Mouse (Mus musculus) kidney, postnatal 10 days (tissue): ENCODE measurements around the gene Col18a1.
A peak's percentile ranks its signal among the peaks of the same experiment; 100 is the strongest.

Source experiments
- DNase-seq: peaks from one replicate; pipeline ENCODE4 v3.0.0; 2021; ENCODE audit warnings: mixed read lengths

Gene Col18a1

DNA sequence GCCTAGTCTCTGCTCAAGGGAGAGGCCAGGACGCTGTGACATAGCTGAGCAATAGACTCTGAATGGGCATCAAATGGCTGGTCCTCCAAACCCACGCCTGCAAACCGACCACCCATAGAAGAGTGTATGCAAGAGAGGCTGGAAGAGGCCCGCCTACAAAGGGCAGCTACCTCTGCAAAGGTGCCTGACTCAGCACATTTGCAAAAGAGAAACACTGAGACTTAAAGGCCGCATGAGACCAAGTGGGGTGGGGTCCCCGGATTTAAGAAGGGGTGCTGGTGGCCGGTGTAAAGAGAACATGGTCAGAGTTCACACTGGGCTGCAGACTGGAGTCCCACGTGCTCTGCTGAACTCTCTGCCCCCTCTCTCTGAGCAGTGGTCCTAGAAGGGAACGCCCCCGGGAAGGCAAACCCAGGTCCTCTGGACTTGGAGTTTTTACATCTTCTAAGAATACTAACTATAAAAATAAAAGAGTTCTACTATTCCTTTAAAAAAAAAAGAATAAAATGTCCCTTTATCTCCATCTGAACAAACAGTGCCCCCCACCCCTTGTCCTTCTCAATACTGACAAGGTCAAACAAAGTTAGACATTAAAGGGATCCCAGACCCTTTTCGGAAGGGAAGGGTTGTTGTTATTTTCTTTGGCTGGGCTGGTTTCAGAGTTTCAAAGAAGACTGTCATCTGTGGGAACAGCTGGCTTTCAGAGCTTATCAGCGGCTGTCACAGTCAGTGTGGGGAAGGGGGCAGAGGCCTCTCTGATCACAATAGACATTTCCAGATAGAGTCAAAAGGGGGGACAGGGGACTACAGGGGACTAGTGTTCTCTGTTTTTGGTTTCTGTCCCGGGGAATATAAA is 32.2 kb downstream of the Col18a1 start:
- DNase-seq, result peak; percentile 66

DNA sequence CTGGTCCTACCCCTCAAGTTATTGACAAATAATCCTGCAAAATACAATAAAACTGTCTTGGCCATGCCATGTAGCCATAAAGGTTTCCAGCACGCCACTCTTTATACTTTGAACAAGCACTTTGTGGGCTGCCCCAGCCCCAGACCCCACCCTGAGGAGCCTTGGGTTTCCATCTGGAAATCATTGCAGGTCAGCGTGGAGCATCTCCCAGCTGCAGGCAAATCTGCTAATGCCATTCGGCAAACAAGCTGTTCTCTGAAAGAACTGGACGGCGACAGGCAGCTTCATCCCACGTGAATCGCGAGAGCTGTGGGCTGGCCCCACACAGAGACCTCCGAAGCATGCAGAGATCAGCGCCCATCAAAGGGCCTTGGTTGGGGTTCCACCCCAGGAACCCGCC is 34.2 kb downstream of the Col18a1 start:
- no peak for DNase-seq

DNA sequence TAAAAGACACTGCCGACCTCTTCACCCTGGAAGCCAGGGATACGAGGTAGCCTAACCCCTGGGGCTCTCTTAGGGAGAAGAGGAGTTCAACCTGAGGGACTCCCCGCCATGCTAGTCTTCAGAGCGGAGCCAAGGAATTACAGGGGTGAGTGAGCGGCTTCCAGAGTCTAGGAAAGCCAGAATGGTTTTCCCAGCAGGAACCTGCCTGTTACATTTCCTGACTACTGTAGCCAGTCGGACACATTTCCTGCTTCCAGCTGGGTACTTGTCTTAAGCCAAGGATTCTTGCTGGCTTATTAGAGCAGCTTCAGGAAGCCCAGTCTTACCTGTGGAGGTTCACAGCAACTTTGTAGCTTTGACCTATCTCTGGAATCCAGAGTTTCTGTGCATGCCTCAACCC is 34.8 kb downstream of the Col18a1 start:
- no peak for DNase-seq

DNA sequence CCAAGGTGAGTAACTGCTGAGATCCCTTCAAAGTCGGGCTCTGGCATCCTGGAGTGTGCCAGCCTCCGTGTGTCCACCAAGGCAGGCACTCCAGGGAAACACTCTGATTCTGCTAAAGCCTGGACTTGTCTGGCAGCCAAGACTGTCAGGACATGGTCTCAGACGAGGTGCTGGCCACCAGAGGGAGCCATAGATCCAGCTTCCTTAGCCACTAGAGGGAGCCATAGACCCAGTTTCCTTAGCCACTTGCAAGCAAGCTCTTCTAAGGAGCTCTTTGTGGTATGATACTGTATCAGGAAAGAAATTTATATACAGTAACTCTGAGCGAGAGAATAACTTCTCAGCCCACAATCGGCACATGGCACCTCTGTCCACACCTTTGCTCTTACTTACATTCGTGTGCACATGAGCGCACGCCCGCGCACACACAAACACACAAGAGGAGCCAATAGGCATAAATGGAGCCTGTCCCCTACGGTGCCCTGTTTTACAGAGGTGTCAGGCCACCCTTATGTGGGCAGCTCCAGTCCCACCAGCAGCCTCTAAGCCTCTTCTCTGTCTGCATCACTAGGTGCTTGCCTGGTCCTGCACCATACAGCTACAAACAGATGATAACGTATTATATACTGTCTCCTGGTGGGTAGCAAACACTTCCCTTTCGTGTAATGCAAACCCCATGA is 35.6 kb downstream of the Col18a1 start:
- peak; percentile 94 for DNase-seq

DNA sequence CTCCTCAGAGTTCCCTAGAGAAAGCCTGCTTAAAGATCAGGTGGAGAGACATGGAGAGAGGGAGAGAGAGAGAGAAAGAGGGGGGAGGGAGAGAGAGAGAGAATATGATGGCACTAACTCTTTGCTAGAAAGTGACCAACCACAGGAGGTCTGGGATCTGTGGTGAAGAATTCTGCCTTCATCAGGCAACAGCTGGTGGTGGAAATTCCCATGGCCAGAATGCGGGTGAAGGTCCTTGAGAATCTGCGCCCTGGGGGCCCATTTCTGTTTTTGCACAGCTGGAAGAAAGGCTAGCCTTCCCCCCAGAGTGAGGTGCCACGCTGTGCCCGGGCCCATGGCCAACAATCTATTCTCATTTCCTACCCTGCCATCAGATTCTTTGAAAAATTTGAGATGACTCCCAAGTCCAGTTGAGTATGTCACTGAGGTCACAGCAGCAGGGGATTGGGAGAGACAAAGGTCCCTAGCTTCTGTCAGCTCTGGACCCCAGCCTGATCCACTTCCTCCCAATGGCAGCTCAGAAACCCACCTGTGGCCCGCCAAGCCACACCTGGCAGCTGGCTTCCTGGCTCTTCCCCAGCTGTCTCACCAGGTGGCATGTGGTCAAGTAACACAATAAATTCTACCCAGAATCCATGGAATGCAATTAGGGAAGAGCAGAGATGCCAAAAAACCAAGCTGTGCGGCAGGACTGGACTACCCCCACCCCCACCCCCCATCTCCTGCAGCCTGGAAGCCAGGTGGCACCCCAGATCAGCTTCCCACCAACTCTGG is 36.5 kb downstream of the Col18a1 start:
- no peak for DNase-seq

DNA sequence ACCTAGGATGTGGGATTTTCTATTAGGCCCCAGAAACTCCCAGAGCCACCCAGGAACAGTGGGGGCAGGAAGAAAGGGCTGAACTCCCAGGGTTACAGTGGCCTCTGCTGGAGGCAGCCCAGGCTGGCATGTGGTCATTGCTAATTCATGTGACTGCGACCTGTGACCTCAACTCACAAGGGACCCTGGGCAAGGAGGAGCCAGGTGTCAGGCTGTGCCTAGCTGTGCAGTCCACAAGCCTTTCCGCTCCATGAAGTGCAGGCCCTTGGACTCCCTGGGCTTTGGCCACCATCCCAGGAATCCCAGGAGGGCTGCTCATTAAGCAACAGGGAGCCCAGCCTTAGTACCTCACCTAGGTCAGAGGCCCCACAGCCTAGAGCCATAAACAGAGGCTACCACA is 38.4 kb downstream of the Col18a1 start:
- peak; percentile 88 for DNase-seq

DNA sequence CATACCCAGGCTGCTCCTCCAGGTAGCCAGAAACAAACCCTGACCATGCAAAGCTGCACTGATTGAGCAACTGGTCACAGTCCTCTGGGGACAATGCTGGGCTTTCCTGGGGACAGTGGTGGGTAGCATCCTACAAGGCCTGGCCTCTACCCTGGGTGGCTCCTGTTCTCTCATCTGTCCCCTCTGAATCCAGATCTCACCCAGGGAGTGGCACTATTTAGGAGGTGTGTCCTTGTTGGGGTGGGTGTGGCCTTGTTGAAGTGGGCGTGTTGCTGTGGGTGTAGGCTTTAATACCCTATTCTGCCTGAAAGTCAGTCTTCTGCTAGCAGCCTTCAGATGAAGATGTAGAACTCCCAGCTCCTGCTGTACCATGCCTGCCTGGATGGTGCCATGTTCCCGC is 39.8 kb downstream of the Col18a1 start:
- no peak for DNase-seq

DNA sequence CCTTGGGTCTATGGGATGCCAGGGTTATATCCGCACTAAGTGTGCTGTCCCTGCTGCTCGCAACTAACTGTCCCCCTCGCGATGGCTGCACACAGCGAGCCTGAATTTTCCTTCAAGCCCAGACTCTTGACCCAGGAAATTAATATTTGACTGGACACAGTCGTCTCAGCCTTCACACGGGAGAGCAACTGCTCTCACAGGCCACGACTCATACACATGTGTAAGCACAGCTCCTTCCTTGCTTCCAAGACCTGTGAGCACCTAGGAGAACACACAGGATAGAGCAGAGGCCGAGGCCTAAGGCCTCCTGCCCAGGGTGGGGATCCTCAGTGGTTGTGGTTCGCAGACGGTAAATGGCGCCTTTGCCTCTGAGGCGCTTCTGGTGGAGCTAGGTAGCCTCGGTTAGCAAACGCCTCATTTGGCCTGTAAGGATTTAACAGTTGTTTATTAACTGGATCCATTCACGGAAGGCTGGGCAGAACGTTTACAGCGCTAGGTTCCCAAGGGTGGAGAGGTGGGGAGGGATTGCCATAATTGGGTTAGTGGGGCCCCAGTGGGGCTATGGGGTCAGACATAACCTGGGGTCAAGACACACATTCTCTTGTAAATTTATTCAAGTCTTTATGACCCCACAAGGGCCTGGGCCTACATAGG is 41.1 kb downstream of the Col18a1 start:
- peak; percentile 65 for DNase-seq

DNA sequence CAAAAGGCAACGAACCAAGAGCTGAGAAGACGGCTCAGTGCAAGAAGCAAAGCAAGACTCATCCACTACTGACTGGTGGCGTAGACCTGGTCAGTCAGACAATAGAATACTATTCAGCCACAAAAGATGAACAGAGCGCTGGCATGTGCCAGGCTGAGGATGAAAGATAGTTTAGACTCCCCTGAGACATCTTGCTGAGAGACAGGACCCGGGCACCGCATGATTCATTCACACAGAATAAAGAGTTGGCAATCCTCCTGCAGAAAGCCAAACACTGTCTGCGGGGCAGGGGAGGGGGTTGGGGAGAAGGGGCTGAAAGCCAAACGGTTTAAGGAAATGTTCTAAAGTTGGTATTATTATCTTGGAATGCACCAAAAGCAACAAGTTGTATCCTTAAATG is 42.4 kb downstream of the Col18a1 start:
- DNase-seq, result no peak

DNA sequence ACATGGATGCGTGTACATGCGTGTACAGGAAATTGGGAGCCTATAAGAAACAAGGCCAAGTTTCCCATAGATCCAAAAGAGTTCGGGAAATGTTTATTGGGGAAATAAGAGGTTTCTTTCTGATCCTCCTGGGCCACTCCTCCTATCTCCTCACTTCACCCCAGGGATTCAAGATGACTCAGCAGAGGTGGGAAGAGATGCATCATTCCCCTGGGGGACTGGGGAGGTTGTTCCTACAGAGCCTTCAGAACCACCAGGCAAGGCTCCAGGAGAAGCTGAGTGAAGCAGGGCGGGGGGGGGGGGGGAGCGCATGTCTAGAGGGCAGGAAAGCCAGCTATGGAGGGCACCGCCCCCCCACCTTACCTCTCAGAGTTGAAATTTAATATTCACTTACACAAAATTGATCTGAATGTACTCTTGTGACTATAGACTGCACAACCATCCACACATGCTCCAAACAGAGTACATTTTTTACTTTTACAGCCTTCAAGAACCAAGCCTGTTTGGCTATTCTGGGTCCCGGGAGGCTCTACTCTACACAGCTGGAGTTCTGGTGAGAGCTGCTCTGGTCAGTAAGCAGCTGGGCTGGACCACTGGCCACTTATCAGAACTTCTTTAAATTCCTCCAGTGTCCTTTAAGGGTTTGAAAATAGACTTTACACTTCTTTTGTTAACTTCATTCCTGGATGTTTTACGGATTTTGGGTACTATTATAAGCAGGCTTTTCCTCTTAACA is 44.9 kb downstream of the Col18a1 start:
- no peak for DNase-seq

DNA sequence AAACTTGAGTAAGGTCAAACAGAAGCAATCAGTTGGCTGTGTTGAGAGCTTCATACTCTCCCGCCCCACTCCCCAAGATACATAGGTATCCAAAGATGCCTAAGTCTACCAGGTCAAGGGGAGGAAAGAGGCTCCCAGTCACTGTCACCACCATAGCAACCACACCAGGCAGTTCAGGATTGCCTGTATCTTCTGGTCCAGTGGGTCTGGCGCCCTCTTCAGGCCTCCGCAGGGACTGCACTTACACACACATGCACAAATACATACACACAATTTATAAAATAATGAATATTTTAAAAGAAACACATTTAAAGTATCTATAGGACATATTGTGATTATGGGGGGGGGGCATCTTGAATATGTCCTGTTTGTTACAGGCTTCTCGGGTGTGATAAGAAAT is 45.8 kb downstream of the Col18a1 start:
- no peak for DNase-seq

DNA sequence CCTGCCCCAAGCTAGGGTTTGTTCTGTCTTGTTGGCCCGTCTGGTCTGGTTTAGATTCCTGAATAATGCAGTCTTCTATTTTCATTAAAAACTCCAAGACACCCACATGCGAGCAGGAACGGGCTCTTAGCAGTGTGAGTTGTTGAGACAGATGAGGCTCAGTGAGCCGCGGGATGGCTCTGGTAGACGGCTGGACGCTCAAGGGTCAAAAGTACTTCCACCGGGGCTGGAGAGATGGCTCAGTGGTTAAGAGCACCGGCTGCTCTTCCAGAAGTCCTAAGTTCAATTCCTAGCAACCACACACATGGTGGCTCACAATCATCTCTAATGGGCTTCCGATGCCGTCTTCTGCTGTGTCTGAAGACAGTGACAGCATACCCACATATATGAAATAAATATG is 46.9 kb downstream of the Col18a1 start:
- DNase-seq, result no peak

DNA sequence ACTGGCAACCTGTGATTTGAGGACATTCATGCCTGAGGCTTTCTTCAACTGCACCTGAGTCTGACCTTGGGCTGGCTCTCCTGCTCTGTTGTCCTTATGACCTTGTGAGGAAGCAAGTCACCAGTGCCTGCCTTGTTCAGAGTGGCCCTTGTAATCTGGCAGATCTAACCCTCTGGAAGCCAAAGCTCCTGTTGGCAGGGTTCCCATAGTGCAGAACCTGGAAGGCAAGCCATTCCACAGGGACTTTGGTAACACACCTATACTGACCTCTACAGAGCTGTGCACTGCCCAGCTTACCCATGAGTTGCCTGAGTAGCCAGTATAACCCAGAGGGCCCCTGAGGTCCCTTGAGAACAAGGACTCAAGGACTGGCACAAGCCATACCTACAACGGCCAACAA is 48.0 kb downstream of the Col18a1 start:
- peak; percentile 72 for DNase-seq

DNA sequence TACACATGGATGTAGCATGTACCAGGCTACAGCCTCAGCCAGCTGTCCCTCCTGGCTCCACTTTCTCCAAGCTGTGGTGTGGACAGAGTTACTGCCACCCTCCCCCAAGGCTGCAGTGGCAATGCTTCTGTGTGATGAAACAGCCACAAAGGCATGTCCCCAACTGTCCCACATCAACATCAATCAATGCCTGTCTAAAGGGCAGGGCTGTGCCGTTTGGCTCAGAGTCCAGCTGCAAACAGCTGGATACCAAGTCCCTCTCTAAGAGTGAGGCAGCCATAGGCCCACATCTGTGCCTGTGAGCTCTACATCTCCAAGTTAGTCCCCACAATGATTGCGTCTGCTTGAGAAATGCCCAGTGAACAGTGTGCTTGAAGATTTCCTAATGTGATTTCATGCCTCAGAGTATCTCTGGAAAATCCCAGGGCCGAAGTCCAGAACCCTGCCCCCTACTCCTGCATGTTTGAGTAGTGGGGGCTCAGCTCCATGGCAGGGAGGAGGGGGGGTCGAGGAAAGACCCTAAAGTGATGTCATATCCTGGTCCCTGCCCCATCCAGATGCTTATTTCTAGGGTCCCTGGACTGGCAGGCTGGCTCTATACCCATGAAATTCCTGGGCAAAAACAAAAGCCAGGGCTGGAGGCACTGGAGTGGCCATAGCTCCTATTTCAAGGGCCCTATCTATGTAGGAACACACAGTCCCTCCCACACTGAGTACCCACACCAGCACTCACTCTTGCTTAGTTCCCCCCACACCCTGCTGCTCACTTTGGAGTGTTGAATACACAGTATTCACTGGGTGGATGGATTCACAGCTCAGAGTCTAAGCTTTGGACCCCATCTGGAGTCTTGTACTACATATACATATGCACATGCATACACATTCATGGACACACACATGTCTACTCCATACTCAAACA is 49.6 kb downstream of the Col18a1 start:
- DNase-seq, result peak; percentile 69

DNA sequence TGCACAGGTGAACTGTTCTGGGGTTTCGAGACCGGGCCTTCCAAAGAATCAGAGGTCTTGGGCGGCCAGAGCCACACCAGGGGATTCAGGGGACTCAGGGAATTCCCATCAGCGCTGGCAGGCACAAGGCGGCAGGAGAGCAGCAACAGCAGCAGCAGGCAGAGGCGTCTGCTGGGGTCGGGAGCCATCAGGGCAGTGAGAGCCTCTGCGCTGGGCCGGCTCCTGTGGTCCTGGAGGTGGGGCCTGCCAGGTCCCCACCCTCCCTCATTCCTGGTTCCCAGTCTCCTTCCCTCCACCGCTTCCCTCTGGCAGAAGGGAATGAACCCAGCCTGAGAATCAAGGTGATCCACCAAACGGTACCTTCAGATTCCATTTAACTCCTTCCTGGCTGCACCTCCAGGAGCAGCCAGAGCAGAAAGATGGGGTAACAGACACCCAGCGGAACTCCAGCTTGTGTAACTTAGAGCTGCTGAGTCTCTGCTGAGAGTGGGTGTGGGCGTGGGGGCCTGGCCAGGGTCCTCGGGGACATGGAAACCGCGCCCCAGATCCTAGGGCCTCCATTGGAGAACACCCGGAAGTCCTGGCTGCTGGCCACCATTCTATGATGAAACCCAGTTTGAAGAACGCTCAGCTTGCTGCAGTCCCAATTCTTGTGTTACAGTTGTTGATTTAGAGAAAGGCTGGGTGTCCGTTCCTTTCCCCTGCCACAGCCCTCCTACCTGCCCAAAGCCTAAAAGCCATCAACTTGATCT is 52.7 kb downstream of the Col18a1 start:
- DNase-seq, result peak; percentile 80

DNA sequence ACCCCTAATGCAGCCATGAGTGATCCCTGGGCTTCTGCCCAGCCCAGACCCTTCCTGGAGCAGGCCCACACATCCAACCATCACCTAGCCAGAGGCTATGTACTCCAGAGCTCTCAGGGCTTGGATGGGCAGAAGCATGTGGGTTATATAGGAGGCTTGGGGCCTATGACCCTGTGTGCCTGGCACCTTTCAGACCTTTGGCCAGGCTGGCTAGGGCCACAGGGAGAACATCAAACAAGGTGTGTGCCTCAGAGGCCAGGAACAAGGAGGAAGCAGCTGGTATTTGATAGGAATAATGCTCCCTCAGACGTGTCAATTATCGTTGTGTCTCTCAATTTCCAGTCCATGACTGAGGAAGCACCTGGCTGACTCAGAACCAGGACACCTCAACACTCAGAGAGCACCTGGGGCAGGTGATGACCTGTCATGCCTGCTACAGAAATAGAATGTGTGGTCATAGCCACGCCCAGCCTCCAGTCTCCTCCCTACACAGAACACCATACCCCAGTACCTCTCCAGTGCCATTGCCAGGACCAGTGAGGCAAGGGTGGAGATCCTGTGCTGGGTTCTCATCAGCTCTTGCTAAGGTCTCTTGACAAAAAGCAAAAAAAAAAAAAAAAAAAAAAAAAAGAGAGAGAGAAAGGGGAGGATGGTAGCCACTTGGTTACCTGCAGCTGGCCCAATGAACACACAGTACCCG is 54.6 kb downstream of the Col18a1 start:
- DNase-seq, result peak; percentile 49

DNA sequence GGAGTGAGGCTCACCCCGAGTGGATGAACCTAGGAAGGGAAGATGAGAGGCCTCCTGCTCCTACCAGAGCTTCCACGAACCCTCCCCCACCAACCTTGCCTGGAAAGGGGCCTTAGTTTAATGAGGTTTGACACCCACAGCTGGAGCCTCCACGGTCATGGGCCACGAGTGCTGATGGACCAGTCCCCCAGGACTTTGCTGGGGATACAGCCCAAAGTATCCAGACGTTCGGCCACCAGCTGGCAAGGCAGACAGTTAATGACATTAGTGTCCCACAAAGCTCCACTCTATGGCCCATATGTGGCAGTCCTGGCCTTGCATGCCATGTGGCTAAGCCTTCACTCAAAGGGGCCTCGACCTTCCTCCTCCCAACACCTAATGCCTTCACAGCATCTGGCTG is 55.5 kb downstream of the Col18a1 start:
- DNase-seq, result no peak

DNA sequence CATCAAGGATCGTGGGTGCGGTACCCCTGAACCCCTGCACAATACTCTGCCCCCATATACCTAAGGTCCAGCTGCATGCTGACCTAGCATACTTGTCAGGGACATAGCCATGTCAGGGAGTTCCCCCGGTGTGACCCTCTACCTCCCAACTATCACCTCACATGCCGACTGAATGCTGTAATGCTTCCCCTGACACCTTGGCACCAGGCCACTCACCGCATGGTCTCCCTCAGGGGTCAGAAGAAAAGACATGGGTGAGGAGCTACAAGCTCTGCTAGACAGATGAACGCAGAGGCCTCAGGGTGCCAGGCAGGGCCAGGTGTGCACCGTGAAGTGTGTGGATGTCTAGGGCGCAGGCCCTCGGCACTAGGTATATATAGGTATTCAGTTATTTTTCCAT is 56.3 kb downstream of the Col18a1 start:
- peak; percentile 84 for DNase-seq

DNA sequence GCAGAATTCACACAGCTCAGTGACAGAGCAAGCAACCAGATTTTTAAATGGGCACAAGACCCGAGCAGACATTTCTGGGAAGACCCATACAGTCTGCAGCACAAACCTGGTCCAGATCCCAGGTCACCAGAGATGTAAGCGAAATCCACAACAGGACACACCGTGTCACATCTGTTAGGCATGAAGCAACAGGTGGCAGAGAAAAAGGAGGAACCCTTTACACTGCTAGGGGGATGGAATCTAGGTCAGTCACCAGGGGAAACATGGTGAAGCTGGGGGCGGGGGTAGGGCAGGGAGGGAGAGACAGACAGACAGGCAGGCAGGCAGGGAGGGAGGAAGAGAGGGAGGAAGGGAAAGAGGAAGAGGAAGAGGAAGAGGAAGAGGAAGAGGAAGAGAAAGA is 58.2 kb downstream of the Col18a1 start:
- DNase-seq, result no peak

DNA sequence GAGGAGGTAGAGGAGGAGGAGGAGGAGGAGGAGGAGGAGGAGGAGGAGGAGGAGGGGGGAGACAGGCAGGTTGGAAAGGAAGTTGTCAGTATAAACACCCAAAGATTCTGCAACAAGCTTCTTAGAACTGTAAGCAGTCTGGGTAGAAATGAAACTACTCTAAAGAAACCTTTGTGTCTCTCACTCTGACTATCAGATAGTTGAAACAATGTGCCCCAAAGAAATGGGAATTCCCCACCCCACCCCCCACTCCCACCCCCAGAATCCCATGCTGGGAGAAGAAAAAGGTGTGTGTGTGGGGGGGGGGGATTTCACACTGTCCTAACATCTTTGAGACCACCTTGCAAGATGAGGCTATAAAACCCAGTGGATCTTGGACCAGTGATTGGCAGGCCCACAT is 62.0 kb downstream of the Col18a1 start:
- no peak for DNase-seq
